Mouse (Mus musculus): ENCODE measurements around the gene Gm27027.

GRCm38 (mm10) chr2:93992259-93992658, 3.9 kb downstream of the Gm27027 start:
- no peak for TF ChIP-seq CTCF (IDR thresholded peaks at IDR 0.05; ENCODE audit: low read depth, low read length)
- no peak for TF ChIP-seq EP300 (IDR thresholded peaks at IDR 0.05; ENCODE audit: insufficient read depth, low read depth, low read length)
- TF ChIP-seq POLR2A (IDR thresholded peaks at IDR 0.05; ENCODE audit: insufficient read depth, low read length) = no peak
